In genomic region chr2:35171341-35171861, GRCm38 (mm10) we compare ENCODE assay signal across 12 mouse cellular contexts. TPM values are rescaled to one million over a fixed set of nuclear protein-coding genes. Genes with fewer than 3 reads are reported as not detected.
DNase-seq lines count a peak whose midpoint lies in the region; ATAC-seq lines count a peak whose summit lies in the region.
"Had no signal": no experiment of that assay in that cellular context is flagged by ENCODE, and none has a peak within 500 bp of the region (broad histone marks: within the 10 kb centered on the region; RNA-seq: fewer than 3 reads in every experiment).

No protein-coding gene starts in this region.

- no peaks in the 10 kb centered on the region for H3K4me1 ChIP-seq in hindbrain, embryonic 16.5 days (ENCODE audit: control insufficient read depth, insufficient read depth, low read depth, low read length)
- no peaks in the 10 kb centered on the region for H3K4me1 ChIP-seq in hindbrain, embryonic 11.5 days (replicated peaks; ENCODE audit: control insufficient read depth, insufficient read depth, low read length)
- H3K4me1 ChIP-seq: embryonic facial prominence, embryonic 12.5 days; midbrain, embryonic 13.5 days had no signal

- no peak for DNase-seq in hindbrain, embryonic 11.5 days (ENCODE audit: low spot score)
- DNase-seq in fat pad, adult 2 months (ENCODE audit: extremely low read depth, low read depth, low spot score), result peak; percentile 21
- DNase-seq in heart, postnatal 14 days, result peak; percentile 62 to 72
- peak; percentile 90 for DNase-seq in lung, postnatal 36 days
- DNase-seq in right cerebral cortex, adult 18-20 months, result no peak
- no peak for DNase-seq in neural tube, embryonic 10.5 days (ENCODE audit: extremely low spot score, low spot score)
- no peak for DNase-seq in layer of hippocampus, adult 9-10 months (ENCODE audit: low spot score)
- DNase-seq: right cerebral cortex, postnatal 25 days had no signal

- H3K27ac ChIP-seq in hindbrain, embryonic 16.5 days (ENCODE audit: low read depth, low read length), result 0 out of 2 replicates have a peak overlapping the region, but pooled peaks have one; percentile 24
- H3K27ac ChIP-seq in hindbrain, embryonic 11.5 days (ENCODE audit: low read depth, low read length), result no peak overlapping the region
- H3K27ac ChIP-seq: embryonic facial prominence, embryonic 12.5 days; midbrain, embryonic 13.5 days had no signal

- no peak overlapping the region for H3K4me3 ChIP-seq in hindbrain, embryonic 16.5 days (ENCODE audit: low read length)
- H3K4me3 ChIP-seq in hindbrain, embryonic 11.5 days (ENCODE audit: low read depth, low read length), result no peak overlapping the region
- H3K4me3 ChIP-seq: embryonic facial prominence, embryonic 12.5 days; midbrain, embryonic 13.5 days had no signal

- peaks cover 24% of the 10 kb centered on the region for H3K36me3 ChIP-seq in hindbrain, embryonic 16.5 days (ENCODE audit: control insufficient read depth, insufficient read depth, low read length)
- peaks cover 23% of the 10 kb centered on the region for H3K36me3 ChIP-seq in hindbrain, embryonic 11.5 days (ENCODE audit: control insufficient read depth, insufficient read depth, low read length)

- 92% methylated on average over 10 of the region's 10 CpGs for WGBS in hindbrain, embryonic 16.5 days
- 89% methylated on average over 10 of the region's 10 CpGs for WGBS in hindbrain, embryonic 11.5 days

- no peak overlapping the region for H3K9ac ChIP-seq in hindbrain, embryonic 16.5 days (ENCODE audit: low read depth, low read length)
- no peak overlapping the region for H3K9ac ChIP-seq in hindbrain, embryonic 11.5 days (ENCODE audit: low read depth, low read length)
- H3K9ac ChIP-seq: embryonic facial prominence, embryonic 12.5 days; midbrain, embryonic 13.5 days had no signal

- H3K9me3 ChIP-seq in hindbrain, embryonic 16.5 days (ENCODE audit: control insufficient read depth, low read length), result no peaks in the 10 kb centered on the region
- H3K9me3 ChIP-seq in hindbrain, embryonic 11.5 days (ENCODE audit: control insufficient read depth, low read length), result no peaks in the 10 kb centered on the region
- H3K9me3 ChIP-seq: embryonic facial prominence, embryonic 12.5 days; midbrain, embryonic 13.5 days had no signal

- intact Hi-C loops in heart, postnatal 14 days (cut with DNase I), result no loop called here

- H3K4me2 ChIP-seq in hindbrain, embryonic 16.5 days (ENCODE audit: low read length), result no peak overlapping the region
- no peak overlapping the region for H3K4me2 ChIP-seq in hindbrain, embryonic 11.5 days (replicated peaks; ENCODE audit: low read depth, low read length)
- H3K4me2 ChIP-seq: embryonic facial prominence, embryonic 12.5 days; midbrain, embryonic 13.5 days had no signal

- ATAC-seq in hindbrain, embryonic 16.5 days, result no peak
- no peak for ATAC-seq in hindbrain, embryonic 11.5 days (ENCODE audit: low FRiP score)
- ATAC-seq: intestine, embryonic 16.5 days; midbrain, embryonic 13.5 days had no signal

- no peaks in the 10 kb centered on the region for H3K27me3 ChIP-seq in hindbrain, embryonic 16.5 days (replicated peaks; ENCODE audit: control insufficient read depth, insufficient read depth, low read length)
- no peaks in the 10 kb centered on the region for H3K27me3 ChIP-seq in hindbrain, embryonic 11.5 days (ENCODE audit: control insufficient read depth, insufficient read depth, low read length)
- H3K27me3 ChIP-seq: embryonic facial prominence, embryonic 12.5 days; midbrain, embryonic 13.5 days had no signal

RNA-seq across cellular contexts. Expression of gene Rab14, which starts 29.5 kb away (rescaled TPM):
- 426 and 462 TPM in 2 replicates for polyA plus RNA-seq in hindbrain, embryonic 16.5 days (2015; fragmentation: Nextera tagmentation; extraction: Ambion mirVana)
- polyA plus RNA-seq in hindbrain, embryonic 11.5 days (2014; fragmentation: Nextera tagmentation; extraction: Ambion mirVana), result 297 and 327 TPM in 2 replicates
- total RNA-seq in heart, postnatal 14 days (2021), result 100 to 1,000 TPM; 134 to 139 TPM

Comparison
In these comparisons a context has a peak if more than half of its experiments do, and no peak if none do; other contexts are left out.
1. DNase-seq: peak in fat pad, adult 2 months (single experiment), heart, postnatal 14 days (2 of 2) and lung, postnatal 36 days (single experiment); none in hindbrain, embryonic 11.5 days (single experiment), right cerebral cortex, adult 18-20 months (single experiment), neural tube, embryonic 10.5 days (single experiment) and layer of hippocampus, adult 9-10 months (single experiment).